Mouse (Mus musculus) testis, postnatal 14 days (tissue): ENCODE data around the gene Fndc7.
"Not testable (repeated sequence)": the region's sequence is repeated elsewhere in the genome, so short reads cannot be mapped to it uniquely, and the experiment has no call there.

ENCODE experiments used
- DNase-seq: peaks from one replicate; pipeline ENCODE4 v3.0.0; 2021; ENCODE audit warnings: low spot score

Fndc7 gene

GRCm38 (mm10) chr3:108855371-108855770, 34.4 kb downstream of the Fndc7 start:
- no peak for DNase-seq

DNA sequence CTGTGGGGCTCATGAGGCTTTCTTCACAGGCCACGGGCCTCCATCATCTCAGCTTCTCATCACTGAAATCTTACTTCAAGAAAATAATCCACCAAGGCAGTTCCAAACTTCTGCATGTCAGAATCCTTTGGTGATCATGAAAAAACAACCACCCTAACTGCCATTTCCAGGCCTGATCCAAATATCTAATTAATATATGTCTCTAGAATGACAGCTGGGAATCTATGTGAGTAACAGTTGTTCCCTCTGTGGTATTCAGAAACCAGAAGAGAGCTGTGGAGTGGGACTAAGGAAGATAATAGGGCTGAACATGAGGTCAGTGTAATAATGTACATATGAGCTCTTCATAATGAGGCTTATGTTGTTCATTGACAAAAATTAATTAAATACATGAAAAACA, 36.5 kb downstream of the Fndc7 start:
- DNase-seq = no peak

DNA sequence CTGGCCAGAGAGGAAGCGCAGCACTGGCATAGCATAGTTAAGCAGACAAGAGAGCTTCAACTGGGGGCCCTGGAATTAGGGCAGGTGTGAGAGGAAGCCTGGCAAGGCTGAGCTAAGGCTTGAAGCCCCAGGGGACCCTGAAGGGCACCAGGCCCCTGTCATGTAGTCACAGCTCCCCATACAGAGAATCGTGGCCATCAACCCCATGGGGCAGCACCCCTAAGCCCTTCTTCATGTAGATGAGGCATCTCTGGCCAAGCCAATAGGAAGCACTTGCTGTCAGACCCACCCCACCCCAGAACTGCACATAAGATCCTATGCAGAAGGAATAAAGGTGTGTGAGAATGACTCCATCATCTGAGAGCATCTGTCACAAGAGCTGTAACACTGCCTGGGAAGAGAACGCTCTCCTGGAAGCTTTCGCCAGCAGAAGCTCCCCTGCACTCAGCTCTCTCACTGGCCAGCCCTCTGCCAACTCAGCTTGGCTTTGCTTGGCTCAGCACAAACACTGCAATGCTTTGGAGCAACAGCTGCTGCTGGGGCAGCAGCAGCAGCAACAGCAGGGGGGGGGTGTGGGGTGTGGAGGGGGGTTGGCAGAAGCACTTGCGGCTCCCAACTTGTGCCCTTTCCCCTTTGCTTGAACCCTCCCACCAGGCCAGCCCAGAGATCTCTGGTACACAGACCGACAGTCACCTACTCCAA, 37.7 kb downstream of the Fndc7 start:
- no peak for DNase-seq

GRCm38 (mm10) chr3:108851554-108851953, 38.3 kb downstream of the Fndc7 start:
- no peak for DNase-seq

GRCm38 (mm10) chr3:108851075-108851474, 38.7 kb downstream of the Fndc7 start:
- DNase-seq = no peak

GRCm38 (mm10) chr3:108850506-108850905, 39.3 kb downstream of the Fndc7 start:
- no peak for DNase-seq

GRCm38 (mm10) chr3:108846616-108847015, 43.2 kb downstream of the Fndc7 start:
- no peak for DNase-seq

DNA sequence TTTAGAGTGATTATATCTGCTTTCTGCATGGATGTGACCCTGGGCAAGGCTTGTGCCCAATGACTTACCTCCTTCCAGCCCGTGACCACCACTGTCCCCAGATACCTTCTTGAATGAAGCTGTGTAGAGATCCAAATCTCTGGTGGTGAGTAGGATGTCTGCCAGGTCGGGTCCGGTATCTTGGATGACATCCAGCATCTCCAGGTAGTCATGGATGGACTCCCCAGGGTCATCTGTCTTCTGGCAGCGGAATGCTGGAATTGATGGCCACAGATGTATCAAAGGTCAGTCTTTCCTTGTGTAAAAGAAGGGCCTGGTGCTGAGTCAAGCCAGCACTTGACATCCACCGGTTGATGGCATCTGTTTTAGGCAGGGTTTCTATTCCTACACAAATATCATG, 45.3 kb downstream of the Fndc7 start:
- DNase-seq = no peak

GRCm38 (mm10) chr3:108844026-108844425, 45.8 kb downstream of the Fndc7 start:
- no peak for DNase-seq

DNA sequence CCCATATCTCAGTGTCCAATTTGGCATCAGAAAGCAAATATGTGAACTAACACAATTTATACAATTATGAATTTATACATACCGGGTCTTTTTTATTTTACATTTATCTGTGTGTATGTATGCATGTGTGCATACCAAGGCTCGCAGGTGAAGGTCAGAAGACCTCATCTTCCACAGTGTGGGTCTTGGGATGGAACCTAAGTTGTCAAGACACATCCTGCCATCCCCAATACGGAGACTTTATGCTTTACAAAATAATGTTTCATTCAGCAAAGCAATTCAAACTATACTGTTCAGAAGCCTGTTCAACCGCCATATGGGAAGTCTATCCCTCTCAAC, 49.1 kb downstream of the Fndc7 start:
- DNase-seq = no peak

DNA sequence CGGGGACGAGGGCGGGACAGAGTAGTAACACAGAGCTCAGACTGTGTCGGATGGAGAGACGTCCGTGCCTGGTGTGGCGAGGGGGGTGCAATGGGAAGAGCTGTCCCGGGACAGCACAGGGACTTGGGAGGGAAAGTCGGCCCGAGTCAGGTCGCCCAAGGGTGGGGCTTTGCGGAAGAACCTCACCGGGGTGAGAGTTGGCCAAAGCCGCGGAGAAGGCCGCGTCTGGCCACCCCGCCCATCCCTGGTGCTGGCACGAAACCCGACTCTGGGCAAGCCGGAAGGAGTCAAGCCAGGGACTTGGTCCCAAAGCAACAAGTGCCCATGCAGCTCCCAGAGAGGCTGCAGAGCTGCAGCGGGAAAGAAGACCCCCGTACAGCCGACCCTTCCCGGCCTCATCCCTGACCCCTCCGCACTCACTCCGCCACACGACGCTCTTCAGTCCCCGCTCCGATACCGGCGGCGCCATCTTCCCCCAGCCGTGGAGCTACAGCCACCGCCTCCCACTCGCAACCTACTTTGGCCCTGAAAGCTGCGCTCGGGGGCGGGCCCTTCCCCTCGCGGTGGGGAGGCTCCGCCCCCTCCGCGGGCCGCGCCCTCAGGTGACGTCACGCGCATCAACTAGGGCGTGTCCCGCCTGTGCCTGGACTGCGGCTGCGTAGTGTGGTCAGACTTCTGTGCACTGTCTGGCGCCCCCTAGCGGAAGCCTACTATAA, 49.6 kb downstream of the Fndc7 start, which contains the start of gene Stxbp3:
TSS of gene Stxbp3 (minus strand) at position 527 of the 716 bp plus-strand sequence.
- peak; percentile 96 for DNase-seq

- DNase-seq = no peak
These were observed 50.2 kb downstream of the Fndc7 start for GRCm38 (mm10) chr3:108839647-108839999.

DNA sequence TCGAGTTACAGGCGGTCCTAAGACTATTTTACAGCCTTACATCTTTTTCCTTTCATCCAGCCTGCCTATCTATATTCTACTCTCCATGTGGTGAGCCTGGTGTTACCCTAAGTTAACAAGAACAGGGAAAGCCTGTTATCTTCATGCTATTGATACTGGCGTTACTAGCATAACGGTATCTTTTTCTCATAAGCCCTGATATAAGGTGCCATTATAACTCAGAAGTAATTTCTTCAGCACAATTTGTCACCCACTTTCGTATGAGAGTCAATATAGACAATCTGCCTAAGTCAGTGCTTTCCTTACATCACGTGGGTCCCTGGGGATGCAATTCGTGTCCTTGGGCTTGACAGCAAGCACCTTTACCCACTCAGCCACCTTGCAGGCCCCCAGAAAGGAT, 50.8 kb downstream of the Fndc7 start:
- DNase-seq = no peak

DNA sequence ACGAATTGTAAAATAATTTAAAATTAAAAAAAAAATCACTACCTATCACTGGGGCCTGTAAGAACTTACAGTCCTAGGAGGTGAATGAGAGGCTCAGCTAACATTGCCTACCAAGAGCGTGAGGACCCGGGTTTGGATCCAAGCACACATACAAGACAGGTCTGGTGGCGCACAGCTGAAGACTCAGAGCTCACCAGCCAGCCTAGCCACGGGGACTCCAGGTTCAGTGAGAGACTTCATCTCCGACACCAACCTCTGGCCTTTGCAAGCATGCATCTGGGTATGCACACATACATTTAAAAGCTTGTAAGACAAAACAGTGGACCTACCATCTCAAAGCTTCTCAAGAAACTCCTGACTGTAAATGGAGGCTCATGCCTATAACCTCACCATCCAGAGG, 52.9 kb downstream of the Fndc7 start:
- DNase-seq = no peak

- not testable (repeated sequence) for DNase-seq
These were observed 56.1 kb downstream of the Fndc7 start for GRCm38 (mm10) chr3:108833717-108834116.

- no peak for DNase-seq
These were observed 58.1 kb downstream of the Fndc7 start for GRCm38 (mm10) chr3:108831750-108832149.

DNA sequence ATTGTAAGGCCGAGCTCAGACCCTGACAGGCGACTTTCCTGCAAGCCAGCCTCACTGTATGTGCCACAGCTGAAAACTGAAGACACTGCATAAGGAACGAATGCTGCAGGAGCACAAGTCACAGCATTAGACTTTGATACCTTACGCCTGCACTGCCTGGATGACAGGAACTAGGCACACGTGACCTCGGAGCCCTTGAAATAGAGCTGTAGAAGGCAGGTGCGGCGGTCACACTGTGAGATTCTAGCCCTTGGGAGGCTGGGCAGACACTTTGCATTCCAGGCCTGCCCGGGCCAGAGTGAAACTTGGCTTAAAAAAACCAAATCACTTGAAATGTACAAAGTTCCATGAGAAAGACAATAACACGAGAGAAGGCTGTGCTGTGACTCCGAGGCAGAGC, 59.3 kb downstream of the Fndc7 start:
- no peak for DNase-seq

DNA sequence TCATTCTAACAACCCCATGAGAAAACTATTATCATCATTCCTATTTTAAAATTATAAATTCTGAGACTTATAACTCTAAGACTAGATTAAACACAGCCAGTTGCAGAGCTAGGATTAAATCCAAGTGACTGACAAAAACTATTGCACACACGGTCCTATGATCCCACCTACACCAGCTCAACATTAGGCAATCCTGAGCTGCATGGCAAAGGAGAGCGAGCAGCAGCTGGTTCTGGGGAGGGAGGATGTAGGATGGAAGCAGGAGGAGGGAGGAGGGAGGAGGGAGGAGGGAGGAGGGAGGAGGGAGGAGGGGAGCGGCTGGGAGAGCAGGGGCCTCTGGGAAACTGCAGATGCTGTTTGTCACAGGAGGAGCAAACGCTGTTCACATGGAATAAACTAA, 74.2 kb downstream of the Fndc7 start:
- DNase-seq = no peak

DNA sequence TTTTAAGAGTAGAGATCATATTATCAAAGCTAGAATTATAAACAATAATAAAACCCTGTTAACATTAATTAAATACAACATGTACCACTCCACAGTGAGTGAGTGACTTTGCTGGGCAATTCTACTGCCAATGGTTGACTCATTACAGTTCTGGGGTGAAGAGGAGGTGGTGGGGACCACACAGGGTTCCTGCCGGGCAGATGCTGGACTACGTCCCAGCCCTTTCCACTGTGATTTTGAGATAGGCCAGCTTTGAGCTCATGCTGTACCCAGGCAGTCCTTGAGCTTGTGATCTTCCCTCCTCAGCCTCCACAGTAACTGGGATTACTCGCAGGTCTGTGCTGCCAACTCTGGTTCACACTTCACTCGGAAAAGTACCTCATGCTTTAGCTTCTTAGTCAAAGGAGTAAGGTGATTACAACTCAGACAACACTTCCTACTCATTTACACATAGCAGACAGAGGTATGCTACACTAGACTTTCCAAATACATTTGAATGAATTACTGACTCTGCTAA, 79.0 kb downstream of the Fndc7 start:
- DNase-seq = no peak

DNA sequence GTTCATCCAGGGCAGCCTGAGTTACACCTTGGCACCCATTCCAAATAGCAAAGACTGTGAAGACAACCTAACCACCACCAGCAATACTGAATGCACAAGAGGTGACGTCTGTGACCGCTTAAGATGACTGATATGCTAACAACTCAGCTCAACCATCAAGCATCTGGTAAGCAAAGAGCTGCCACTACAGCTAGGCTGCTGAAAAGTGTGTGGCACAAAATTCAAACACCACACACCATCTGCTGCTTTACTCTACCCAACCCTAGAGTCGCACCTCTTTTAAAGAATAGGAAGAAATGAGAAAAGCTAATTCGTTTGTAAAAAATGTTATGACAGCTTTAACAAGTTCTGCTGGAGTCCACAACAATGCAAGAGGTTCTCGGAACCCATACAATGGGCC, 84.2 kb downstream of the Fndc7 start:
- DNase-seq = no peak
